Mouse (Mus musculus) midbrain, postnatal 0 days (tissue): ENCODE results near the gene Zfp759. TPM values are rescaled to one million over a fixed set of nuclear protein-coding genes. Genes with fewer than 3 reads are reported as not detected.
"Not testable (repeated sequence)": the region's sequence is repeated elsewhere in the genome, so short reads cannot be mapped to it uniquely, and the experiment has no call there.

Source experiments
- ATAC-seq: fragments of 200-750 bp; cut with Nextera tagmentation; 2 replicates; pipeline ENCODE4 v1.8.0; 2017; ENCODE audit warnings: moderate number of reproducible peaks, mild to moderate bottlenecking, moderate TSS enrichment, moderate library complexity; ENCODE audit not compliant: low FRiP score
- DNase-seq: peaks from one replicate; pipeline ENCODE4 v3.0.0-alpha.2; 2015; ENCODE audit warnings: low spot score
- H3K27ac ChIP-seq: fragments of 300-500 bp; sonication (generic); 2 replicates; pipeline ENCODE4 v1.5.1; 2014; ENCODE audit warnings: low read depth, mild to moderate bottlenecking, low read length, mixed read lengths
- H3K27me3 ChIP-seq: fragments of 300-500 bp; sonication (generic); 2 replicates; pipeline ENCODE4 v1.6.1; 2014; ENCODE audit warnings: low read length, control low read depth, mixed read lengths; ENCODE audit not compliant: insufficient read depth
- H3K36me3 ChIP-seq: fragments of 300-500 bp; sonication (generic); 2 replicates; pipeline ENCODE4 v1.6.1; 2014; ENCODE audit warnings: low read length, control low read depth, mixed read lengths; ENCODE audit not compliant: insufficient read depth
- H3K4me1 ChIP-seq: fragments of 300-500 bp; sonication (generic); 2 replicates; pipeline ENCODE4 v1.6.1; 2014; ENCODE audit warnings: mild to moderate bottlenecking, control low read depth, antibody characterized with exemption, low read length, mixed read lengths; ENCODE audit not compliant: insufficient read depth
- H3K4me2 ChIP-seq: fragments of 300-500 bp; sonication (generic); 2 replicates; pipeline ENCODE4 v1.6.1; 2014; ENCODE audit warnings: low read depth, mild to moderate bottlenecking, low read length, mixed read lengths; ENCODE audit not compliant: poor library complexity, severe bottlenecking
- H3K4me3 ChIP-seq: fragments of 300-500 bp; sonication (generic); 2 replicates; pipeline ENCODE4 v1.5.1; 2014; ENCODE audit warnings: low read depth, mild to moderate bottlenecking, low read length, moderate library complexity
- H3K9ac ChIP-seq: fragments of 300-500 bp; sonication (generic); replicated peaks from 2 replicates; pipeline ENCODE4 v1.6.1; 2014; ENCODE audit warnings: mild to moderate bottlenecking, low read length, moderate library complexity, mixed read lengths; ENCODE audit not compliant: poor library complexity, severe bottlenecking
- H3K9me3 ChIP-seq: fragments of 300-500 bp; sonication (generic); 2 replicates; pipeline ENCODE4 v1.6.1; 2016; ENCODE audit warnings: low read length, control low read depth
- CTCF ChIP-seq: IDR thresholded peaks from 2 replicates; pipeline ENCODE4 v1.5.1; 2016; ENCODE audit warnings: antibody characterized with exemption, mild to moderate bottlenecking
- WGBS: fragments of 180-500 bp; shearing (Covaris S2); extraction: QIAGEN DNeasy Blood & Tissue Kit; methylation state at CpG from one replicate; pipeline ENCODE4 v1.1.7; 2014; 5-methylcytosine and 5-hydroxymethylcytosine counted together
- polyA plus RNA-seq: library from polyadenylated mRNA; unstranded; fragments of >200 nt; fragmentation: Nextera tagmentation; extraction: Ambion mirVana; gene quantifications from 2 replicates; pipeline ENCODE4 v1.2.1, GENCODE M21; 2015
- total RNA-seq: library from RNA; depleted of rRNA; stranded (reverse); fragments of >200 nt; gene quantifications from 2 replicates; pipeline ENCODE4 v1.2.3, GENCODE M21; 2014

Zfp759 gene
- total and polyA plus RNA-seq, 2 experiments from 2014 or later: 3.4 to 8.2 TPM

GRCm38 (mm10) chr13:67097876-67098275 lies 23.6 kb upstream of the Zfp759 start, which contains the start of gene Zfp708:
Gene Zfp708, minus strand, starts transcription at chr13:67097976.
- Histone ChIP-seq H3K9me3 (no peaks in the 10 kb centered on the region), H3K36me3 (no peaks in the 10 kb centered on the region), H3K4me3 (no peak within 1 kb of the TSS), H3K27ac (no peak within 1 kb of the TSS), H3K4me2 (no peak within 1 kb of the TSS), H3K27me3 (no peaks in the 10 kb centered on the region), H3K9ac (no peak within 1 kb of the TSS), H3K4me1 (no peaks in the 10 kb centered on the region)
- WGBS: 89% methylated on average over 10 of the region's 10 CpGs
- no peak for TF ChIP-seq CTCF
- ATAC-seq (no peak), DNase-seq (no peak)

- Histone ChIP-seq H3K4me2 (peak overlapping the region; percentile 88), H3K9me3 (no peaks in the 10 kb centered on the region), H3K27ac (no peak overlapping the region), H3K27me3 (no peaks in the 10 kb centered on the region), H3K36me3 (no peaks in the 10 kb centered on the region), H3K4me1 (no peaks in the 10 kb centered on the region), H3K9ac (peak overlapping the region; percentile 56), H3K4me3 (peak overlapping the region; percentile 65)
- TF ChIP-seq CTCF: no peak
- ATAC-seq (no peak), DNase-seq (no peak)
- 69% methylated on average over 9 of the region's 9 CpGs for WGBS
These were observed 13.8 kb upstream of the Zfp759 start for GRCm38 (mm10) chr13:67107681-67108080.

- 0% methylated on average over 17 of the region's 17 CpGs for WGBS
- ATAC-seq: peak; percentile 98
These were observed 13.2 kb upstream of the Zfp759 start, which contains the start of gene Gm28557 for GRCm38 (mm10) chr13:67108194-67108820. Gene Gm28557, minus strand, starts transcription at chr13:67108604.

GRCm38 (mm10) chr13:67108821-67109206 lies 12.6 kb upstream of the Zfp759 start:
- no peaks in the 10 kb centered on the region for H3K27me3 ChIP-seq
- TF ChIP-seq CTCF: peak; percentile 59; the same call in 1 of the 2 replicates
- WGBS: 5% methylated on average over 9 of the region's 9 CpGs
- H3K4me1 ChIP-seq: no peaks in the 10 kb centered on the region
- H3K9ac ChIP-seq: no peak overlapping the region
- H3K4me2 ChIP-seq: peak overlapping the region; percentile 44
- DNase-seq (peak; percentile 76), ATAC-seq (peak; percentile 77)
- H3K36me3 ChIP-seq: no peaks in the 10 kb centered on the region
- H3K4me3 ChIP-seq: peak overlapping the region; percentile 65
- no peaks in the 10 kb centered on the region for H3K9me3 ChIP-seq
- no peak overlapping the region for H3K27ac ChIP-seq

More at GRCm38 (mm10) chr13:67108194-67108820, 13.2 kb upstream of the Zfp759 start, which contains the start of gene Gm28557:
- Histone ChIP-seq H3K9me3 (no peaks in the 10 kb centered on the region), H3K27me3 (no peaks in the 10 kb centered on the region), H3K9ac (peak within 1 kb of the TSS; percentile 56), H3K27ac (peak within 1 kb of the TSS; percentile 67), H3K4me1 (no peaks in the 10 kb centered on the region), H3K4me3 (peak within 1 kb of the TSS; percentile 65), H3K36me3 (no peaks in the 10 kb centered on the region), H3K4me2 (peak within 1 kb of the TSS; percentile 88)
- DNase-seq: peak; percentile 98
- peak; percentile 96 for TF ChIP-seq CTCF

- ATAC-seq (no peak), DNase-seq (no peak)
- Histone ChIP-seq H3K36me3 (no peaks in the 10 kb centered on the region), H3K4me1 (no peaks in the 10 kb centered on the region), H3K27me3 (no peaks in the 10 kb centered on the region), H3K4me3 (no peak overlapping the region), H3K9me3 (no peaks in the 10 kb centered on the region), H3K4me2 (no peak overlapping the region), H3K27ac (no peak overlapping the region), H3K9ac (no peak overlapping the region)
- WGBS: 82% methylated on average over 12 of the region's 12 CpGs
- TF ChIP-seq CTCF: no peak
These were observed 9.4 kb upstream of the Zfp759 start for GRCm38 (mm10) chr13:67112096-67112495.

- Histone ChIP-seq H3K9ac (no peak overlapping the region), H3K4me2 (no peak overlapping the region), H3K4me3 (no peak overlapping the region), H3K27ac (no peak overlapping the region), H3K36me3 (no peaks in the 10 kb centered on the region), H3K9me3 (no peaks in the 10 kb centered on the region), H3K27me3 (no peaks in the 10 kb centered on the region), H3K4me1 (no peaks in the 10 kb centered on the region)
- no peak for TF ChIP-seq CTCF
- ATAC-seq (no peak), DNase-seq (no peak)
- 92% methylated on average over 2 of the region's 2 CpGs for WGBS
These were observed 8.2 kb upstream of the Zfp759 start for GRCm38 (mm10) chr13:67113287-67113686.

- H3K27ac ChIP-seq, H3K9me3 ChIP-seq, H3K4me1 ChIP-seq, DNase-seq, ATAC-seq, H3K27me3 ChIP-seq, H3K9ac ChIP-seq, H3K4me2 ChIP-seq, H3K36me3 ChIP-seq, H3K4me3 ChIP-seq: not testable (repeated sequence)
- 94% methylated on average over 8 of the region's 8 CpGs for WGBS
These were observed 5.3 kb upstream of the Zfp759 start, which contains the start of gene Rslcan18 for GRCm38 (mm10) chr13:67116163-67116562. Gene Rslcan18, minus strand, starts transcription at chr13:67116263.
